Mouse (Mus musculus) right cerebral cortex, adult 18-20 months (tissue): ENCODE measurements at regions not wholly inside any gene's neighbourhood (a gene's known extent, or its start where the extent isn't known, plus 50 kb on each side); places are given as distances from the start of the nearest gene placed in this dataset.

Experiments used
- DNase-seq: peaks from one replicate; pipeline ENCODE4 v3.0.0; 2022; ENCODE audit warnings: mixed read lengths

DNA sequence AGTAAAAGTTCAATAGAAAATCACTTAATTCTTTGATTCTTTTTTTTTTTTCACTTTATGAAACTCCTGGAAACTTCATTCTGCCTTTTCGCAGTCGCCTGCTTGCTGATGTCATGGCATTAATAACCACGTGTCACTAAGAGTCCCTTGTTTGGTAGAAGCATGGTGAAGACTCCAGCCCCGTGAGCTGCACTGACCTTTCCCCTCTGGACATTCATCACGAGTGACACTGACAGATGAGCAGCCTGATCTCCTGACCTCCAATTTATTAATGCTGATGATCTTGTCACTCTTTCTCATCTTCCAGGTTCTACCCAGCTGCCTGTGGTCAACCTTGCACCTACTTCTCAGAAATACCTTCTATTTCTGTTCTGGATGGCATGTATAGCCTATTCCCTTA lies 867.1 kb upstream of the Slit2 start:
- no peak for DNase-seq

GRCm38 (mm10) chr5:47095703-47096102 lies 887.2 kb upstream of the Slit2 start:
- no peak for DNase-seq

- DNase-seq, result no peak
Measured at GRCm38 (mm10) chr5:47052942-47053341, 930.0 kb upstream of the Slit2 start.

- DNase-seq, result no peak
Measured at GRCm38 (mm10) chr5:47036752-47037151, 946.2 kb upstream of the Slit2 start.

GRCm38 (mm10) chr5:47034021-47034420 lies 948.9 kb upstream of the Slit2 start:
- peak; percentile 5 for DNase-seq

DNA sequence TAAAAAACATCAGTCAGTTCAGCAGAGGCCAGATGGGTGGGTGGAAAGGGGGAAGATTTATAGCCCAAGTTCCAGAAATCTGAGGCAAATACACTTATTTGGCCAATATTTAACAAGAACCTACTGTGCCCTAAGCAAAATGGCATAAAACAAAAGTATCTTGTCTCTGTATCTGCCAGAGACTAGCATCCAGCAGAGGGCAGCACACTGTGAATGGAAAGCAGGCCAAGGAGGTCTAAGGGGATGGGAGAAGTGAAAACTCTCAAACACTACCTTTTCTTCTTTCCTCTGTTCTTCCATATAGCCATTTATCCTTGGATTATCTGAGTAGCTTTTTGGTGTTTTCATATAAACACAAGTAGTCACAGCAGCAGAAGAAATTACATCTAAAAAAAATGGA lies 968.6 kb upstream of the Slit2 start:
- peak; percentile 43 for DNase-seq

DNA sequence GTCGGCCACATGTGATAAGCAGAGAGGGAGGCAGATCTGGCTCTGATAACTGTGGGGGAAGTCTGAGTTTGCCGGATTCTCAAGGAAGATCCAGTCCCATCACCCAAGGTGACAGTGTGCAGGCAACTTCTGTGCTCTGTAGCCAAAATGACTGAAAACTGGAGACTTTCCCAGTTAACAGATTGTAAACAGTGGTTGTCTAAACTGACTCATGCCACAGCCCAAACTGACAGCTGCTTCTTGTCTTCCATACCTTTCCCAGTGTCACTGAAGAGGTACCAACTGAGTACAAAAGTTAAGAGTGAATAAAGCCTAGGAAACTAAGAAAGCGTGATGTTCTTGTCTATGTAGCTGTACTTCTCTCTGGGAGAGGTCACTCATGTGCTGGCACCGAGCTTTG lies 990.4 kb upstream of the Slit2 start:
- DNase-seq, result no peak

DNA sequence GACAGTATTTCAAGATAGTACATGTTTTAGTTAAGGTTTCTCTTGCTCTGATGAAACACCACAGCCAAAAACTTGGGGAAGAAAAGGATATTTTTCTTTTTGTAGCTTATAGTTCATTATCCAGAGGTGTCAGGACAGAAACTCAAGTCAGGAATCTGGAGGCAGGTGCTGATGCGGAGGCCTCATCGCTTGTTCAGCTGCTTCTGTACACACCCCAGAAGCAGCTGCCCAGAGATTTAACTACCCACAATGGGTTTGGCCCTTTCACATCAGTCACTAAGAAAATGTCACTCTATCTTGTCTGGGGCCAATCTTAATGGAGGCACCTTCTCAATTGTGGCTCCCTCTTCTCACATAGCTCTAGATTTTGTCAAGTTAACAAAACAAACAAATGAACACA lies 996.4 kb upstream of the Slit2 start:
- no peak for DNase-seq

DNA sequence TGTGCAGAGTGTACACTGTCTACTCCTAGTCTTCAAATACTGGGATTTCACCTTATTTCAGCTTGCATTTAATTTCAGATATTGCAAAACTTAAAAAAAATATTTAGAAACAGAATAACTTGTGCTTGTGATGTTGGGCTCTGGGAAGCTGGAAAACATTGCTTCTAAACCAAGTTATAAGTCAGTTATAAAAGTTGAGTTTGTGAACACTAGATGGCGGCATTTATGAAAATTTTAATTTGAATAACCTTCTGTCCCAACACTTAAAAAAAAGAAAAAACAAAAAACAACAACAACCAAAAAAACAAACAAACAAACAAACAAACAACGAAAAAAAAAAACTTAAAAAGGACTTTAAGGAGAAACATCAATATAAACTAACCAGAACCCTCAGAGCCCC lies 1002.6 kb upstream of the Slit2 start:
- no peak for DNase-seq

DNA sequence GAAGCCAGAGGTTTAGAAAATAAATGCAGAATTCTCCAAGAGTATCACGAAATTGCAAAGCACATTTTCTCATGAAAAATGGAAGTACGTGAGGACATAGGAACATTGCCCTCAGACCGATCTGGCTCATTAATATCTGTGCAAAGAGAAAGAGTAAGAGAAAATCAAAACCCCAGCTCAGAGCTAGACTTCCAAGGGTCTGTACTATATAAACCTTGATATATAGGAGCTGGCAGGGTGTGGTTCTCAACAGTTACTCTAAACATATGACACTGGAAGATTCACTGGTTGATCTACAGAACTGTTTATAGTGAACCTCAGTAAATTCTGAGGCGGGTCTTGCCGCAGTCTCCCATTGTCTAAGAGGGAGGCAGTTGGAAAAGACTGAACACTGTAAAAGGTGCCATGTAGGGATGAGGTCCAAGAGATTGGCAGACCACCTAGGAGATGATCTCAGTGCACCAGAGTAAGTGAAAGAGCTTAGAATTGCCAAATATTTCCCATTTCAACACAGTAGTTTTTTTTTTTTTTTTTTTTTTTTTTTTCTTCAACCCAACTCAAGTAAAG lies 1014.0 kb upstream of the Slit2 start:
- no peak for DNase-seq

GRCm38 (mm10) chr5:46960749-46961148 lies 1022.2 kb upstream of the Slit2 start:
- peak; percentile 1 for DNase-seq

- no peak for DNase-seq
Measured at GRCm38 (mm10) chr5:46926324-46926723, 1056.6 kb upstream of the Slit2 start.

- no peak for DNase-seq
Measured at GRCm38 (mm10) chr5:46901909-46902308, 1044.5 kb upstream of the Lcorl start.

- no peak for DNase-seq
Measured at GRCm38 (mm10) chr5:46894037-46894436, 1036.6 kb upstream of the Lcorl start.

DNA sequence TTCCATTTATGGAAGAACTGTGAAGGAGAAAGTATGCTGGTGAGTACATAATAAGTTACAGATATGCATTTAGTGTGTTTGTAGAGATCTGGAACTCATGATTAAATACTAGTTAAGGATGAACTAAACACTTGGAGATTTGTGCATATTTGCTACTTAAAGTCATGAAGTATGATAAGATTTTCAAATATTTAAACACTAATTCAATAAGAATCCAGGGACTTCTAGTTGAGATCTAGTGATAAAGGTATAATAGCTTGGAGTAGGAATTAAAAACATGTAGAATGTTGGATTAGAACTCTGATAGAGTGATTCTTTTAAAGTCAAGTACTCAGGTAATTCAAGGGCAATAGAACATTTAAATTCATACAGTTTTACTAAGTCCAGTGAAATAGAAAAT lies 1026.5 kb upstream of the Lcorl start:
- no peak for DNase-seq

GRCm38 (mm10) chr5:46856837-46857236 lies 999.4 kb upstream of the Lcorl start:
- no peak for DNase-seq

GRCm38 (mm10) chr5:46845175-46845574 lies 987.8 kb upstream of the Lcorl start:
- no peak for DNase-seq

GRCm38 (mm10) chr5:46836810-46837209 lies 979.4 kb upstream of the Lcorl start:
- DNase-seq, result no peak

GRCm38 (mm10) chr5:46830797-46831618 lies 973.6 kb upstream of the Lcorl start:
- no peak for DNase-seq

GRCm38 (mm10) chr5:46830114-46830513 lies 972.7 kb upstream of the Lcorl start:
- no peak for DNase-seq

DNA sequence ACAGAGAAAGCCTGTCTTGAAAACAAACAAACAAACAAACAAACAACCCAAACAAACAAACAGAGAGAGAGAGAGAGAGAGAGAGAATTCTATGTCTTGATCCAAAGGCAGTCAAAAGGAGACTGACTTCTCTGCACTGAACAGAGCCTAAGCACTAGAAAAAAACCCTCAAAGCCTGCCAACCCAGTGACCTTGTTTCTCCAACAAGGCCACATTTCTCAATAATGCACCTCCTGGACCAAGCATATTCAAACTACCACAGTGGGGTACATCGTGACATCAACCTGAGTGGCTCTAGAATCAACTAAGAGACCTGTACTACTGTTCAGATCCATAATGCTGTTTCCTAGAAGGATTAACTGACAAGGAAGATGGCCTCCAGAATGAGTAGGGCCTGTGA lies 969.0 kb upstream of the Lcorl start:
- no peak for DNase-seq

GRCm38 (mm10) chr5:46824934-46825333 lies 967.5 kb upstream of the Lcorl start:
- DNase-seq, result no peak

DNA sequence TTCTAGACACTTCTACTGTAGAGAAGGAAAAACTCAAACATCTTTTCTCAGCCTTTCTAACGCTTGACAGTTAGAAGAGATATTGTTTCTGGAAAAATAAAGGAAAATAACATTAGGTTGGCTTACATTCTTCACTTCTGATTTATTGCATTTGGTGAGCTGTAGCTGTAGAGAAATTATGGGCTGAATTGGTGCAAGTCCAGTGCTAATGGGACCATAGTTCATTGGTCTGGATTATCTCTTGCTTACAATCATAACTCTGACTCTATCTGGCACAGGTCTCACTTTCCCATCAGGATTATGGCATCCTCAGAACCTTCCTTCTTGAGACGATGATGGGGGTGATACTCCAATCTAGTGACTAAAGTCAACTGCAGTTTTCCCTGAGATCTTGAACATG lies 937.7 kb upstream of the Lcorl start:
- DNase-seq, result no peak

- no peak for DNase-seq
Measured at GRCm38 (mm10) chr5:46794028-46794705, 936.8 kb upstream of the Lcorl start.
